Mouse (Mus musculus): ENCODE results near the gene Gm42372. TPM values are rescaled to one million over a fixed set of nuclear protein-coding genes. Genes with fewer than 3 reads are reported as not detected.

The Gm42372 gene
- 1.2 TPM for total RNA-seq (2023)

DNA sequence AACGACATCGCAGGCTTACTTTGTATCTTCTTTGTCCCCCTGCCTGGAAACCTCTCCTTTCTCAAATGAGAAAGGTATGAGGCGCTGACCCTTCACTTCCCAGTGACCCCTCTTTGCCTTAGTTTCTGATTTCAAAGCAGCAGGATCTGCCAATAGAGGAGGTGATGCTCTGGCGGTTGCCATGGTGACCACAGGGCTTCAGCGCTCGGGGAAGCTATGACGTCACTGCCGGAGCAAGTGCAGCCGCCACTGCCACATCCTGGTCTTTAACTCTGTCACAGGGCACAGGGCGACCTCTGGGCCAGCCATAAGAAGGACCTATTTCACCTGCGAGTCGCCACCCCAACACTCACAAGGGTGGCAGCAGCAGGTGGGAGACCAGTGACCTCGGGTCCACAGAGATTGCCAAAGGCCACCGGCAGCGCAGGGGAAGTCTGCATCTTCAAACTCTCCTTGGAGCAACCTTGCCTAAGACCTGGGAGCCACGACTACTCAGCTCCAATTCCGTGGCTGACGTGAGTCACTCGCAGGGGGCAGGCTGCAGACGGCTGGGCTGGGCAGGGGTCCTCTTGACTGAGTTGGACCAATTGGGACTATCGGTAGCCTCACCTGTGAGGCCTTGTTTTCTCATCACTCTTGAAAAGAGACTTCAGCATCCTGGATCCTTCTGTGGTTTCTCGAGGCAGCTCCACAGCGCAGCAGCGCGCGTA is at the start of gene Gm42372:
Gm42372 (plus strand) TSS at position 228 of the 710 bp plus-strand sequence.

DNA sequence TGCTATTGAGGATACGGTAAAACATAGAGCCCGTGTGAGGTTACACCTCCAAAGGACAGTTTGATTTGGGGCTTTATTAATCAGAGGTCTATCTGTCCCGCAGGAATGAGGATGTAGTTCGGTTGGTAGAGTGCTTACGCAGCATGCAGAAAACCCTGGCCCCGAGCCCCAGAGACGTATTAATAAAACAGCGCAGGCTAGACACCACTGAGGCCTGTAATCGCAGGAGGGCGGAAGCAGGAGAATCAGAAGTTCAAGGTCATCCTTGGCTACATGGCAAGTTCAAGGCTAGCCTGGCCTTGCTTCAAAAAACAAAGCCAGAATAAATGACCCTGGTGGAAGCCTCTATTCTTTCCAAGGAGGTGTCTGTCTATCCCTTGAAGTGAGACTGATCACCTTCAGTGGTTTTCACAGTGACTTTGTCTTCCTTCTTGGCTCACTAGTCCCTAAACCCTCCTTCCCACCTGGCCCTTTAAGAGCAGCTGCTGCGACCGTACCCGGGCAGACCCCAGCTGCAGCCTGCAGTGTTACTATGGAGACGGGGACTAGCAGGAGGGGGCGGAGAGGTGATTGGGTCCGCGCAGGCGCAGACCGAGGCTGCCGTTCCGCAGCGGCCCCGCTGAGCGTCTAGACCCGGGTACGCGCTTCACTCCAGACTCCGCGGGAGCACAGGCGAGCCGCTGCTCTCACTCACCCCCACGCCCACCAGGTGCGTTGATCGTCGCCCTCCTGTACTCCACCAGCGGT is 38.7 kb upstream of the Gm42372 start, which contains the start of gene Pnmal2:
Pnmal2 (plus strand) TSS at position 622 of the 747 bp plus-strand sequence.

DNA sequence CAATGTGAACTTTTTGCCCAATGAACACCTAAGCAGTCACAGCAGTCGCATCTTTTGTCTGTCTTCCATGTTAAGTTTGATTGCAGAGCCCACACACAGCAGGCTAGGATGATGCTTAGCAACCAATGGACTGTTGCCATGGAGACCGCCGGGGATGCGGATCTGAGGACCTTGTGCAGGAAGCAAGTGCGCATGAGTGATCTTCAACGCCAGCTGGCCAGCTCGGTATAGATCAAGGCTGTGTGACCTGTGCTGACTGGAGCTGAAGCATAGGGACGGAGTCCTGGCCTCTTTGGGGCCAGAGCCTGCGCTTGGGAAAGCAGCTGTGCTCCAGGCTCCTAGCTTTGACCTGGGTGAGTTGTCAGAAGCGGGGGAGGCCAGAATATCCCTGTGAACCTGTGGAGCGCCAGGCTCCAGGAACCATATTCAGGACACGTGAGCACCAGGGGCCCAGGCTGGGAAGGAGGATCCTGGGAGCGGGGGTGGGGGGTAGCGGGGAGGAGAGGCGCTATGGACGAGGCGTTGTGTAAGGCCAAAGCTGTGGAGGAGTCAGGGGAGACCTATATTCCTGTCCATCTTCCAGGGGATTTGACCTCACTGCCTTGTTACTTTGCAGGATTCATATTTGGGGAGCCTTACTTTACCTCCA is 23.2 kb upstream of the Gm42372 start, which contains the start of gene Pnmal1:
Pnmal1 (plus strand) TSS at position 141 of the 649 bp plus-strand sequence.

DNA sequence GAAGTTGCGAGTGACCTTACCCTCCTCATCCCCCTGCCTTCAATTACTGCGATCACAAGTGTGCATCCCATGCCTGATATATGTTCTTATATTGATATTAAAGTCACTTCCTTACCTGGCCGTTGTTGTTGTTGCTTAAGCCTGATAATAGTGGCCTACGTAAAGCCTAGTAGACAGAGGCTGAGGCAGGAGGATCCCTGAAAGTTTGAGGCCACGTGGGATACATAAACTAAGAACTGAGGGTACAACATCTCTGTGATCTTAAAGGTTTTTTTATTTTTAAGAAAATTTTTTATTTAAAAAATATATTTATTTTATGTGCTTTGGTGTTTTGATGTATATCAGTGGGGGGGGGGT is 9.5 kb downstream of the Gm42372 start, which contains the start of gene Ccdc8:
Ccdc8 (plus strand) TSS at position 258 of the 357 bp plus-strand sequence.

DNA sequence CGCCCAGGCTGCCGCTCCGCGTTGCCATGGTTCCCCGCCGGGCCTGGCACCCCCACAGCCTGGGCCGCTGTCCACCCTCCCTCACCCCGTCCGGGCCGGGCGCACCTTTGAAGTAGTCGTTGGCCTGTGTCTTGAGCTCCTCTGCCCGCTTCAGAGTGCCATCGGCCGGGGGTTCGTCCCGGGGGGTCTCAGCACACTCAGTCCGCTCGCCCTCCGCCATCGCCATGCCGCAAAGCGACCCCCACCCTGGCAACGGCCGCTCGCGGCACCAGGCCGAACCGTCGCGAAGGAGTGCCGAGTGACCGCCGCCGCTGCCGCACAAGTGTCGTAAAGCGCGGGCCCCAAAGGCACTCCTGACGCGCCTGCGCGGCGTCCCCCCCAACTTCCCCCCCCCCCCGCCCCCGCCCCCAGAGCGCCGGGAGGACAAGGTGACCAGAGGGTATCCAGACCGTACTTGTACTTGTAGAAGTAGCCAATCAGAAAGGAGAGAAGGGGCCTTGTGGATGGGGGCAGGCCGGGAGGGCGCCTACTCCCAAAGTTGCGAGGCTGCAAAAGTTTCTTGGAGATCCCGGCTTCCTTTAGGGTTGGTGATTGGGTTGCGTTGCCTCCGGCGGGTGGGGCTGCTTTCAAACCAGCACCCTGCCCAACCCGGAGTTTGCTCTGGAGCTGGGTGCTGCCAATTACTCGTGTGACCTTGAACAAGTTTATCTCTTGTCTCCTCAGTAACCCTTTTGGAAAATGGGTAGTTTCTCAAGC is 44.9 kb downstream of the Gm42372 start, which contains the start of gene Ppp5c:
Ppp5c (minus strand) TSS at position 337 of the 756 bp plus-strand sequence.

Other genes with a start within 250 kb of the Gm42372 start
- 68.3 TPM for gene Ap2s1, start 244.7 kb upstream of the Gm42372 start, total RNA-seq (2023)
- gene Slc1a5, start 201.7 kb upstream of the Gm42372 start, total RNA-seq (2023): 164 TPM
- gene Strn4, start 167.2 kb upstream of the Gm42372 start, total RNA-seq (2023): 126 TPM
- gene Fkrp, start 166.4 kb upstream of the Gm42372 start, total RNA-seq (2023): 21.0 TPM
- 231 TPM for gene Prkd2, start 140.2 kb upstream of the Gm42372 start, total RNA-seq (2023)
- gene Dact3, start 107.8 kb upstream of the Gm42372 start, total RNA-seq (2023): 0.34 TPM
- not detected for gene Gng8, start 91.3 kb upstream of the Gm42372 start, total RNA-seq (2023)
- 0.31 TPM for gene Ptgir, start 76.6 kb upstream of the Gm42372 start, total RNA-seq (2023)
- 91.8 TPM for gene Calm3, start 59.0 kb upstream of the Gm42372 start, total RNA-seq (2023)
- not detected for gene Pnmal2, start 38.4 kb upstream of the Gm42372 start, total RNA-seq (2023)
- not detected for gene Pnmal1, start 23.4 kb upstream of the Gm42372 start, total RNA-seq (2023)
- gene Ccdc8, start 9.6 kb downstream of the Gm42372 start, total RNA-seq (2023): 0.09 TPM
- gene Ppp5c, start 44.8 kb downstream of the Gm42372 start, total RNA-seq (2023): 85.9 TPM
- gene Hif3a, start 79.3 kb downstream of the Gm42372 start, total RNA-seq (2023): not detected
- gene Psg16, start 91.0 kb downstream of the Gm42372 start, total RNA-seq (2023): not detected
- gene Ceacam3, start 167.2 kb downstream of the Gm42372 start, total RNA-seq (2023): not detected
- not detected for gene Psg29, start 220.4 kb downstream of the Gm42372 start, total RNA-seq (2023)